Mouse (Mus musculus): ENCODE measurements at regions not wholly inside any gene's neighbourhood (a gene's known extent, or its start where the extent isn't known, plus 50 kb on each side); places are given as distances from the start of the nearest gene placed in this dataset.

DNA sequence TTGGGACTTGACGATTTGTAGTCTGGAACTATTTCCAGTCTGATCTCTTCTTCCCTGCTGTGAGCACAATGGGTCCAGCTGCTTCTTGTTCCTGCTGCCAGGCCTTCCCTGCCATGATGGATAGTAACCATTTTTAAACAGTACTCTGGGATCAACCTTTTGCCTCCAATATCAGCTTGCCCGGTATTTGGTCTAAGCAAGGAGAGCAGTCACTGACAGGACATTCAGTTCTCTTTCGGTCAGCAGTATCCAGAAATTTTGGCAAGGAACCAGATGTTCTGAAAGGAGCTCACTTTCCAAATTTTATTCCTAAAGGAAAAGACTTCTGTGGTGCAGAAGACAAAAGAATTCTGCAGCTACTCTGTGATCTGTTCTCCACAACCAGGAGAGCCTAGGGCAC is 162.6 kb upstream of the Mki67 start:
- no peak overlapping the region for H3K4me3 ChIP-seq
- TF ChIP-seq EP300 (IDR thresholded peaks at IDR 0.05; ENCODE audit: insufficient read depth, low read depth, low read length) (no peak), POLR2A (IDR thresholded peaks at IDR 0.05; ENCODE audit: insufficient read depth, low read depth, low read length) (no peak), CTCF (IDR thresholded peaks at IDR 0.05) (no peak)
- intact Hi-C loops (cut with DNase I), result no loop called here
- H3K9ac ChIP-seq (ENCODE audit: low read depth, low read length), result no peak overlapping the region
- no peaks in the 10 kb centered on the region for H3K79me2 ChIP-seq (replicated peaks; ENCODE audit: control insufficient read depth, insufficient read depth, low read length)
- DNase-seq, result no peak
- no peak overlapping the region for H3K27ac ChIP-seq
- H3K4me1 ChIP-seq (ENCODE audit: control insufficient read depth, insufficient read depth, low read length), result peaks cover 3% of the 10 kb centered on the region
- WGBS, result 22% methylated on average over 3 of the region's 3 CpGs
- H3K36me3 ChIP-seq (ENCODE audit: control insufficient read depth, insufficient read depth, low read length), result no peaks in the 10 kb centered on the region; the same call in 1 of the 2 replicates
- no peaks in the 10 kb centered on the region for H3K27me3 ChIP-seq (ENCODE audit: control insufficient read depth, insufficient read depth, low read length)

DNA sequence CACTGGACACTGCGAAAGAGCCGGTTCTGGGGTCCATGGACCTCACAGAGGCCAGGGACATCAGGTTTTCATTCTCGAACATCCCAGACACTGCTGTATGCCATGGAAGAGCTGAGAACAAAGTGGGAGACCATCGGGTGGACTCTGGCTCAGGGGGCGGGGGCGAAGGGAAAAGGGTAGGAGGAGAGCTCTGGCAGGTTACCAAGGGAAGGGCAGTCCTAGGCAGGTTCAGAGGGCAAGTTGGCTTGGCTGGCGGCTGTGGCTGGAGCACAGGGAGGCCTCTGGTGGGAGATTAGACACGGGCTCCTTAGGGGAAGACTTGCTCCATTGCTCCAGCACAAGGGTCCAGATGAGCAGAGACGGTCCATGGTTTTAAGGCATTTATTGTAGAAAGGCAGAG is 164.3 kb upstream of the Mki67 start:
- Histone ChIP-seq H3K9ac (ENCODE audit: low read depth, low read length) (no peak overlapping the region), H3K27me3 (ENCODE audit: control insufficient read depth, insufficient read depth, low read length) (no peaks in the 10 kb centered on the region), H3K4me3 (no peak overlapping the region), H3K27ac (no peak overlapping the region), H3K4me1 (ENCODE audit: control insufficient read depth, insufficient read depth, low read length) (peaks cover 3% of the 10 kb centered on the region), H3K36me3 (ENCODE audit: control insufficient read depth, insufficient read depth, low read length) (no peaks in the 10 kb centered on the region; the same call in 1 of the 2 replicates), H3K79me2 (replicated peaks; ENCODE audit: control insufficient read depth, insufficient read depth, low read length) (no peaks in the 10 kb centered on the region)
- no peak for TF ChIP-seq POLR2A (IDR thresholded peaks at IDR 0.05; ENCODE audit: insufficient read depth, low read depth, low read length)
- no peak for TF ChIP-seq CTCF (IDR thresholded peaks at IDR 0.05)
- no peak for TF ChIP-seq EP300 (IDR thresholded peaks at IDR 0.05; ENCODE audit: insufficient read depth, low read depth, low read length)
- DNase-seq, result no peak
- intact Hi-C loops (cut with DNase I), result loop anchor here (10.0 kb wide), 1 partner anchor 264 kb away; no protein-coding TSS in a partner anchor
- WGBS, result 93% methylated on average over 9 of the region's 9 CpGs

DNA sequence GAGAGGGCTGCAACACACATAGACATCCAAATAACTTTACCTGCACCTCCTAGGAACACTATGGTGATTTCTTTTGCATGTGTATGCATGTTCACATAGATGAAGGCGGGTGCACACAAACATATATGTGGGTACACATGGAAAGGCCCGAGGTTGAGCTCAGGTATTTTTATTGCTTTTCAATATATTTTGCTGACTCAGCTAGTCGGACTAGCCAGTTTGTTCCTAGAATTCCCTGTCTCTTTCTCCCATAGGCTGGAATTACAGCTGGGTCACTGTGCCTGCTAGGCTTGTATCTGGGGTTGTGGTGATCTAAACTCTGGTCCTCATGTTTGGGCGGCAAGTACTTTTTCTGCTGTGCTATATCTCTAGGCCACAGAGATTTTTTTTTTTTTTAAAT is 166.1 kb upstream of the Mki67 start:
- no peaks in the 10 kb centered on the region for H3K36me3 ChIP-seq (ENCODE audit: control insufficient read depth, insufficient read depth, low read length)
- 90% methylated on average over 4 of the region's 4 CpGs for WGBS
- H3K4me3 ChIP-seq, result no peak overlapping the region
- no peaks in the 10 kb centered on the region for H3K27me3 ChIP-seq (ENCODE audit: control insufficient read depth, insufficient read depth, low read length)
- no peak overlapping the region for H3K27ac ChIP-seq
- peaks cover 3% of the 10 kb centered on the region for H3K4me1 ChIP-seq (ENCODE audit: control insufficient read depth, insufficient read depth, low read length)
- intact Hi-C loops (cut with DNase I), result loop anchor here (10.0 kb wide), 1 partner anchor 262 kb away; no protein-coding TSS in a partner anchor
- no peak overlapping the region for H3K9ac ChIP-seq (ENCODE audit: low read depth, low read length)
- DNase-seq, result no peak
- H3K79me2 ChIP-seq (replicated peaks; ENCODE audit: control insufficient read depth, insufficient read depth, low read length), result no peaks in the 10 kb centered on the region
- TF ChIP-seq EP300 (IDR thresholded peaks at IDR 0.05; ENCODE audit: insufficient read depth, low read depth, low read length) (no peak), CTCF (IDR thresholded peaks at IDR 0.05) (no peak), POLR2A (IDR thresholded peaks at IDR 0.05; ENCODE audit: insufficient read depth, low read depth, low read length) (no peak)

DNA sequence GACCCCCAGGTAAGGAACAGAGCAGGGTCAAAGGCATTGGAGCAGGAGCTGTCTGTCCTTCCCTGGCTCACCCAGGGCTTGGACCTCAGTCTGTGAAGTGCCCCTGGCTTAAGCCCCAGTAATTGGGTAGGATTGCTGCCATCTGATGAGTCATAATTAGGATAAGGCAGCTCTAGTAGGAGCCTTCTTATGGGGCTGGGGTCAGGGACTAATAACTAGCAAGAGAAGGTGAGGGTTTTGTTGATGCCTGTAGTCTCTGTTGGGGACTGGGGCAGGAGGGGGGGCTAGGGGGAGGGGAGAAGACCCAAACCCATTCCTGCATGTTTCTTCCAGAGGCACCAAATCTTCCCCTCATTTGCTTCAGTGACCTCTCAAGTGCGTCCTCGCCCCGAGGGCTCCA is 172.4 kb upstream of the Mki67 start:
- no peak overlapping the region; the same call in 1 of the 2 replicates for H3K27ac ChIP-seq
- 54% methylated on average over 3 of the region's 3 CpGs for WGBS
- H3K79me2 ChIP-seq (replicated peaks; ENCODE audit: control insufficient read depth, insufficient read depth, low read length), result no peaks in the 10 kb centered on the region
- peaks cover 2% of the 10 kb centered on the region for H3K4me1 ChIP-seq (ENCODE audit: control insufficient read depth, insufficient read depth, low read length)
- DNase-seq, result no peak
- no peaks in the 10 kb centered on the region for H3K27me3 ChIP-seq (ENCODE audit: control insufficient read depth, insufficient read depth, low read length)
- no peaks in the 10 kb centered on the region for H3K36me3 ChIP-seq (ENCODE audit: control insufficient read depth, insufficient read depth, low read length)
- no peak for TF ChIP-seq POLR2A (IDR thresholded peaks at IDR 0.05; ENCODE audit: insufficient read depth, low read depth, low read length)
- no peak for TF ChIP-seq CTCF (IDR thresholded peaks at IDR 0.05)
- no peak overlapping the region for H3K9ac ChIP-seq (ENCODE audit: low read depth, low read length)
- intact Hi-C loops (cut with DNase I), result loop anchor here (10.0 kb wide), 1 partner anchor 256 kb away; no protein-coding TSS in a partner anchor
- H3K4me3 ChIP-seq, result no peak overlapping the region

DNA sequence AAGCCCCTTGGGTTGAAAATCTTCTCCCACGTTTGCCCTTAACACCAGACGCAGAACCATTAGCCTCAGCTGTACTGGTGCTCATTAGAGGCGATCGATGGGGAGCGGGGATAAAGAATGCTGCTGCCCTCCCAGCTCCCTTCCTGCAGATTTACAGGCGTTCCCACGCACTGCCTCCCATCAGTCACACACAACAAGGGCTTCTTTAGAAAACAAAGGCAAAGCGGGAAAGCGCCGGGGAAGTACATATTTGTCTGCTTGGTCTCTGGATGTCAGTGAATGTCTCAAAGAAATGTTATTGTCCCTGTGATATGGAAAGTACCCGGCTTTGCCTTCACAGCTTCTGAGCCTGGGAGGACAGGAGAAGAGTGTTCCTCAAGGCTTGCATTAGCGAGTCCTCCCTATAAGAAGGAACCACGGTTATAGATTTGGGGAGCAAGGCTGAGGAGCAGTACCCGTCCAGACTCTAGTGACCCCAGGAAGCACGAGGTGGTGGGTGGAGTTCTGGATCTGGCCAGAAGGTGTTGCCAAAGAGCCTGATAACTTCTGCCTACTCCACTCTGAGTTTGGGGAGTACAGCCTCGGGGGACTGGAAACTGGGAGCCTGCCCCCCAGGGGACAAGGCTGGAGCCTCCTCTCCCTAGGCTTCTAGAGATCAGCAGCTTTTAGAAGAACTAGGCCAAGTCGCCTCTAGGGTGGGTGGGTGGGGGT is 173.0 kb upstream of the Mki67 start:
- Histone ChIP-seq H3K79me2 (replicated peaks; ENCODE audit: control insufficient read depth, insufficient read depth, low read length) (no peaks in the 10 kb centered on the region), H3K27ac (peak overlapping the region; percentile 26; the same call in 1 of the 2 replicates), H3K9ac (ENCODE audit: low read depth, low read length) (peak overlapping the region; percentile 29; the same call in 1 of the 2 replicates), H3K27me3 (ENCODE audit: control insufficient read depth, insufficient read depth, low read length) (no peaks in the 10 kb centered on the region), H3K4me1 (ENCODE audit: control insufficient read depth, insufficient read depth, low read length) (peaks cover 2% of the 10 kb centered on the region), H3K4me3 (peak overlapping the region; percentile 3; the same call in 1 of the 2 replicates), H3K36me3 (ENCODE audit: control insufficient read depth, insufficient read depth, low read length) (no peaks in the 10 kb centered on the region)
- WGBS, result 18% methylated on average over 17 of the region's 17 CpGs
- intact Hi-C loops (cut with DNase I), result loop anchor here (10.0 kb wide), 1 partner anchor 256 kb away; no protein-coding TSS in a partner anchor
- peak; percentile 44 to 58 for DNase-seq
- TF ChIP-seq EP300 (IDR thresholded peaks at IDR 0.05; ENCODE audit: insufficient read depth, low read depth, low read length) (peak; percentile 50; the same call in 1 of the 2 replicates), POLR2A (IDR thresholded peaks at IDR 0.05; ENCODE audit: insufficient read depth, low read depth, low read length) (no peak), CTCF (IDR thresholded peaks at IDR 0.05) (peak; percentile 77)

DNA sequence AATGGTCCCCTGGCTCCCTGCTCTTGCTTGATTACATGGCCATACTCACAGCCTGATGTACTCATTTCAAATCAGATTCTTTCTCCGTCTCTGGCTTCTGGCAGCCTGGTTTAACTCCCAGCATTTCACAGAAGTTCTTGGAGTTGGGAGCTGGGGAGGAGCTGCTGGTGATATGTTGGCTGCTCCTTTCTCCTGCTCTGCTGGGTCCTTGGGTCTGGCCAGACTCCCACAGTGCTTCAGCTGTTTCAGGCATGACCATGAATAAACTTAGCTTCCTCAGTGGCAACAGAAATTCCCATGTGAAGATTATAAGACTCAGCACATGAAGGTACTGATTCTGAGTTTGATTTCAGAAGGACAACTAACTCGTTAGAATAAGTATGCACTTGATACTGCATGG is 182.7 kb upstream of the Mki67 start:
- intact Hi-C loops (cut with DNase I), result loop anchor here (5.0 kb wide), 1 partner anchor 148 kb away; no protein-coding TSS in a partner anchor
- H3K9ac ChIP-seq (ENCODE audit: low read depth, low read length), result no peak overlapping the region
- no peaks in the 10 kb centered on the region for H3K27me3 ChIP-seq (ENCODE audit: control insufficient read depth, insufficient read depth, low read length)
- no peak overlapping the region for H3K27ac ChIP-seq
- TF ChIP-seq CTCF (IDR thresholded peaks at IDR 0.05) (no peak), EP300 (IDR thresholded peaks at IDR 0.05; ENCODE audit: insufficient read depth, low read depth, low read length) (no peak), POLR2A (IDR thresholded peaks at IDR 0.05; ENCODE audit: insufficient read depth, low read depth, low read length) (no peak)
- no peak overlapping the region for H3K4me3 ChIP-seq
- H3K79me2 ChIP-seq (replicated peaks; ENCODE audit: control insufficient read depth, insufficient read depth, low read length), result no peaks in the 10 kb centered on the region
- H3K4me1 ChIP-seq (ENCODE audit: control insufficient read depth, insufficient read depth, low read length), result peaks cover 13% of the 10 kb centered on the region
- DNase-seq, result peak in 1 of 2 experiments; percentile 14
- no peaks in the 10 kb centered on the region for H3K36me3 ChIP-seq (ENCODE audit: control insufficient read depth, insufficient read depth, low read length)
- WGBS, result 68% methylated on average over 2 of the region's 2 CpGs
